ENCODE assay signal across 9 mouse cellular contexts in the genomic region with DNA sequence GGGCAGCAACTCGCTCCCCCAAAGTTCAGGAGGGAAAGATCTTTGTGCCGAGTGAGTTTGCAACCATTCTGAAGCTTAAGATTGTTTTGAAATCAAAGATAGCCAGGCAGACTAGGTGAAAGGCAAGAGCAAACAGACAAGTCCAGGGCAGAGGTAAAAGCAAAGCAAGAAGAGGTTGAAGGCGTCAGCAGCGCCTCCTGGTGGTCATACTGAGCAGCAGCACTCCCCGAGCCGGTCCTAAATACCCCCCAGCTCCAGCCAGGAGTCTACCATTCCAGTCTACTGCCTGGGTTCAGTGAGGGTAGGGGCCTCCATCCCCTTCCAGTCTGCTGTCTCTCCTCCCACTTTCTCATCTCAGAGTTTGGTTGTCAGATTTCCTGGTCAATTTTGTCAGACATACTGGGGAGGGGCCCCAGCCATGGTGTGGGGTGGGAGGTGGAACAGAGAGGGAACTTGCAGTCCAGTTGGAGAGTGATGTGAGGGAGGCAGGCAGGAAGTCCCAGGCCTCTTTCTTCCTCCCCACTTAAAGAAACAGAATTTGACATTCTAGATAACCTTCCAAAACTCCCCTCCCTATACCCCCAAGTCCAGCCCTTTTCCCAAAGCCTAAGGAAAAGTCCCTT. TPM values are rescaled to one million over a fixed set of nuclear protein-coding genes. Genes with fewer than 3 reads are reported as not detected.
A peak's percentile ranks its signal among the peaks of the same experiment; 100 is the strongest.
DNase-seq lines count a peak whose midpoint lies in the region; ATAC-seq and TF ChIP-seq lines count a peak whose summit lies in the region.
"Had no signal": no experiment of that assay in that cellular context is flagged by ENCODE, and none has a peak within 500 bp of the region (broad histone marks: within the 10 kb centered on the region; RNA-seq: fewer than 3 reads in every experiment).

No protein-coding gene starts in this region.

- peak; percentile 80 for DNase-seq in forebrain, embryonic 11.5 days (ENCODE audit: low spot score)
- peak; percentile 64 to 69 for DNase-seq in B cell, adult 2 months
- peak; percentile 51 for DNase-seq in brain, embryonic 14.5 days (ENCODE audit: low read depth)
- peak; percentile 61 to 80 for DNase-seq in kidney, postnatal 36 days
- peak; percentile 76 for DNase-seq in thymus, postnatal 4 days

- no peak overlapping the region for H3K4me2 ChIP-seq in forebrain, embryonic 11.5 days (ENCODE audit: low read depth, low read length, severe bottlenecking)
- H3K4me2 ChIP-seq in forebrain, embryonic 15.5 days (replicated peaks), result no peak overlapping the region
- no peak overlapping the region for H3K4me2 ChIP-seq in heart, embryonic 12.5 days
- H3K4me2 ChIP-seq: midbrain, embryonic 12.5 days had no signal

- H3K4me1 ChIP-seq in forebrain, embryonic 11.5 days (replicated peaks; ENCODE audit: control insufficient read depth, insufficient read depth, low read length), result no peaks in the 10 kb centered on the region
- no peaks in the 10 kb centered on the region for H3K4me1 ChIP-seq in forebrain, embryonic 15.5 days
- peaks cover 46% of the 10 kb centered on the region for H3K4me1 ChIP-seq in heart, embryonic 12.5 days (replicated peaks)
- peaks cover 57% of the 10 kb centered on the region for H3K4me1 ChIP-seq in megakaryocyte, embryonic 14.5 days

- no peak overlapping the region for H3K9ac ChIP-seq in forebrain, embryonic 11.5 days (ENCODE audit: low read length)
- H3K9ac ChIP-seq in forebrain, embryonic 15.5 days (replicated peaks), result no peak overlapping the region
- peak overlapping the region; percentile 54; the same call in 1 of the 2 replicates for H3K9ac ChIP-seq in heart, embryonic 12.5 days
- H3K9ac ChIP-seq: midbrain, embryonic 12.5 days had no signal

- no peaks in the 10 kb centered on the region for H3K9me3 ChIP-seq in forebrain, embryonic 11.5 days (ENCODE audit: control insufficient read depth, low read length)
- H3K9me3 ChIP-seq in forebrain, embryonic 15.5 days, result no peaks in the 10 kb centered on the region
- no peaks in the 10 kb centered on the region for H3K9me3 ChIP-seq in heart, embryonic 12.5 days (replicated peaks)
- H3K9me3 ChIP-seq in megakaryocyte, embryonic 14.5 days, result no peaks in the 10 kb centered on the region
- H3K9me3 ChIP-seq: midbrain, embryonic 12.5 days had no signal

- 13% methylated on average over 6 of the region's 6 CpGs for WGBS in forebrain, embryonic 11.5 days
- WGBS in forebrain, embryonic 15.5 days, result 15% methylated on average over 6 of the region's 6 CpGs
- WGBS in heart, embryonic 12.5 days, result 15% methylated on average over 6 of the region's 6 CpGs

- TF ChIP-seq CTCF in brain, embryonic 14.5 days (IDR thresholded peaks at IDR 0.05; ENCODE audit: borderline replicate concordance, extremely low read depth, insufficient read depth, insufficient read length), result peak; percentile 86

- ATAC-seq in forebrain, embryonic 11.5 days (replicated peaks; ENCODE audit: low FRiP score), result no peak
- ATAC-seq in forebrain, embryonic 15.5 days (replicated peaks), result no peak
- peak; percentile 51 for ATAC-seq in heart, embryonic 12.5 days (ENCODE audit: insufficient number of reproducible peaks, low FRiP score)

- H3K27me3 ChIP-seq in forebrain, embryonic 11.5 days (ENCODE audit: control insufficient read depth, insufficient read depth, low read length), result no peaks in the 10 kb centered on the region
- H3K27me3 ChIP-seq in forebrain, embryonic 15.5 days, result no peaks in the 10 kb centered on the region
- H3K27me3 ChIP-seq in heart, embryonic 12.5 days (replicated peaks), result no peaks in the 10 kb centered on the region
- H3K27me3 ChIP-seq in megakaryocyte, embryonic 14.5 days (replicated peaks), result peaks cover 61% of the 10 kb centered on the region
- H3K27me3 ChIP-seq: midbrain, embryonic 12.5 days had no signal

- no peak overlapping the region for H3K27ac ChIP-seq in forebrain, embryonic 11.5 days (ENCODE audit: low read depth, low read length)
- H3K27ac ChIP-seq in forebrain, embryonic 15.5 days (replicated peaks), result no peak overlapping the region
- H3K27ac ChIP-seq in heart, embryonic 12.5 days (ENCODE audit: poor library complexity, severe bottlenecking), result peak overlapping the region; percentile 49
- H3K27ac ChIP-seq: midbrain, embryonic 12.5 days had no signal

- no peaks in the 10 kb centered on the region for H3K36me3 ChIP-seq in forebrain, embryonic 11.5 days (ENCODE audit: control insufficient read depth, insufficient read depth, low read length)
- H3K36me3 ChIP-seq in forebrain, embryonic 15.5 days, result no peaks in the 10 kb centered on the region
- H3K36me3 ChIP-seq in heart, embryonic 12.5 days, result no peaks in the 10 kb centered on the region
- no peaks in the 10 kb centered on the region for H3K36me3 ChIP-seq in megakaryocyte, embryonic 14.5 days (replicated peaks; ENCODE audit: low read length)
- H3K36me3 ChIP-seq: midbrain, embryonic 12.5 days had no signal

- TF ChIP-seq POLR2A in brain, embryonic 14.5 days (IDR thresholded peaks at IDR 0.05; ENCODE audit: borderline replicate concordance, extremely low read depth, insufficient read depth, insufficient read length, poor library complexity, severe bottlenecking), result no peak

- no peak overlapping the region for H3K4me3 ChIP-seq in forebrain, embryonic 11.5 days (ENCODE audit: low read depth, low read length)
- H3K4me3 ChIP-seq in forebrain, embryonic 15.5 days, result no peak overlapping the region
- no peak overlapping the region for H3K4me3 ChIP-seq in heart, embryonic 12.5 days
- H3K4me3 ChIP-seq in megakaryocyte, embryonic 14.5 days (replicated peaks), result peak overlapping the region; percentile 62
- H3K4me3 ChIP-seq: midbrain, embryonic 12.5 days had no signal

RNA-seq across cellular contexts. Expression of a gene that starts 41.3 kb away (rescaled TPM):
- polyA plus RNA-seq in forebrain, embryonic 11.5 days (2014; fragmentation: Nextera tagmentation; extraction: Ambion mirVana), result 15.6 and 17.1 TPM in 2 replicates
- 6.0 and 7.9 TPM in 2 replicates for polyA plus RNA-seq in forebrain, embryonic 15.5 days (2015; fragmentation: Nextera tagmentation; extraction: Ambion mirVana)
- polyA plus RNA-seq in brain, embryonic 14.5 days (2012; rRNA removed), result 7.9 and 15.1 TPM in 2 replicates
- polyA plus RNA-seq in heart, embryonic 12.5 days (2016; fragmentation: Nextera tagmentation; extraction: Ambion mirVana), result 111 and 115 TPM in 2 replicates
- 13.2 and 21.9 TPM in 2 replicates for polyA plus RNA-seq in megakaryocyte, embryonic 14.5 days (2012; ENCODE audit: insufficient read depth, low replicate concordance)

RNA-seq across cellular contexts. Expression of a gene that starts 42.4 kb away (rescaled TPM):
- 0.24 and 0.27 TPM in 2 replicates for polyA plus RNA-seq in forebrain, embryonic 11.5 days (2014; fragmentation: Nextera tagmentation; extraction: Ambion mirVana)
- 0.13 and 0.14 TPM in 2 replicates for polyA plus RNA-seq in forebrain, embryonic 15.5 days (2015; fragmentation: Nextera tagmentation; extraction: Ambion mirVana)
- polyA plus RNA-seq in brain, embryonic 14.5 days (2012; rRNA removed), result 0.52 and 0.86 TPM in 2 replicates
- polyA plus RNA-seq in heart, embryonic 12.5 days (2016; fragmentation: Nextera tagmentation; extraction: Ambion mirVana), result 0.28 and 0.36 TPM in 2 replicates
- 0.41 TPM in 1 of 2 replicates, not detected in the other for polyA plus RNA-seq in megakaryocyte, embryonic 14.5 days (2012; ENCODE audit: insufficient read depth, low replicate concordance)
